Mouse (Mus musculus) kidney, postnatal 0 days (tissue): ENCODE data around the gene Map3k19. TPM values are rescaled to one million over a fixed set of nuclear protein-coding genes. Genes with fewer than 3 reads are reported as not detected.

ENCODE experiments used
- ATAC-seq: fragments of 200-750 bp; cut with Nextera tagmentation; replicated peaks from 2 replicates; pipeline ENCODE4 v1.8.0; 2017; ENCODE audit warnings: low read depth, moderate number of reproducible peaks, moderate TSS enrichment, moderate library complexity; ENCODE audit not compliant: low FRiP score
- DNase-seq: peaks from one replicate; pipeline ENCODE4 v3.0.0-alpha.2; 2016; ENCODE audit warnings: low spot score
- H3K27ac ChIP-seq: fragments of 300-500 bp; sonication (generic); 2 replicates; pipeline ENCODE4 v1.5.1; 2014; ENCODE audit warnings: mild to moderate bottlenecking
- H3K27me3 ChIP-seq: fragments of 300-500 bp; sonication (generic); 2 replicates; pipeline ENCODE4 v1.6.1; 2014; ENCODE audit warnings: low read length, mixed read lengths; ENCODE audit not compliant: insufficient read depth
- H3K36me3 ChIP-seq: fragments of 300-500 bp; sonication (generic); 2 replicates; pipeline ENCODE4 v1.6.1; 2014; ENCODE audit warnings: low read length, mixed read lengths; ENCODE audit not compliant: insufficient read depth
- H3K4me1 ChIP-seq: fragments of 300-500 bp; sonication (generic); replicated peaks from 2 replicates; pipeline ENCODE4 v1.6.1; 2014; ENCODE audit warnings: antibody characterized with exemption, low read length, mixed read lengths; ENCODE audit not compliant: insufficient read depth
- H3K4me2 ChIP-seq: fragments of 300-500 bp; sonication (generic); 2 replicates; pipeline ENCODE4 v1.6.1; 2014; ENCODE audit warnings: mild to moderate bottlenecking, low read length, moderate library complexity, mixed read lengths
- H3K4me3 ChIP-seq: fragments of 300-500 bp; sonication (generic); replicated peaks from 2 replicates; pipeline ENCODE4 v1.5.1; 2014; ENCODE audit warnings: low read depth, low read length
- H3K9ac ChIP-seq: fragments of 300-500 bp; sonication (generic); 2 replicates; pipeline ENCODE4 v1.6.1; 2014; ENCODE audit warnings: low read depth, low read length
- H3K9me3 ChIP-seq: fragments of 300-500 bp; sonication (generic); replicated peaks from 2 replicates; pipeline ENCODE4 v1.6.1; 2016; ENCODE audit warnings: low read length, inconsistent platforms, mixed read lengths
- CTCF ChIP-seq: IDR thresholded peaks from 2 replicates; pipeline ENCODE4 v1.5.1; 2016; ENCODE audit warnings: antibody characterized with exemption, low read depth, mild to moderate bottlenecking, moderate library complexity
- WGBS: fragments of 180-500 bp; shearing (Covaris S2); extraction: QIAGEN DNeasy Blood & Tissue Kit; methylation state at CpG from one replicate; pipeline ENCODE4 v1.1.7; 2014; 5-methylcytosine and 5-hydroxymethylcytosine counted together
- polyA plus RNA-seq: library from polyadenylated mRNA; unstranded; fragments of >200 nt; fragmentation: Nextera tagmentation; extraction: Ambion mirVana; gene quantifications from 2 replicates; pipeline ENCODE4 v1.2.1, GENCODE M21; 2015

Gene Map3k19
- polyA plus RNA-seq, 1 experiment from 2014 or later = not detected

DNA sequence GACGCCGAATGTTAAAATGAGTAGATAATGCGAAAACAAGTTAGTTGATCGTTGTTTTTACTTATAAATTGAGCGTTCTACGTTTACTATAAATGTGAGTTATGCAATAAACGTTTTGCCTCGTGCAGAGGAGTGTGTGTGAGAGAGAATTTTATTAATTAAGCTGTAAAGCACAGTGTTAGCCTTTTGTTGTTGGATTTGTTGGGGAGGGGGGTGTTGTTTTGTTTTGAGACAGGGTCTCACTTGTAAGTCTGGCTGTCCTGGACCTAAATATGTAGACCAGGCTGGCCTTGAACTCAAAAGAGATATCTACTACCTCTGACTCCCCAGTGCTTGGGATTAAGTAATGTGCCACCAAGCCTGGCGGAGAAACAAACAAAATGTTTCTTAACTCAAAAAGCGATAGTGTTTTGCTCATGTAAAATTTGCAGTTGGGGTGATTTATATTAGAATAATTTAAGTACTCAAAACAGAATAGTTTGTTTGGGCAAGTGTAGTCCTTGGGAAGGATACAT, 79.6 kb downstream of the Map3k19 start:
- no peaks in the 10 kb centered on the region for H3K36me3 ChIP-seq
- no peaks in the 10 kb centered on the region for H3K9me3 ChIP-seq
- H3K4me1 ChIP-seq = peaks cover 8% of the 10 kb centered on the region
- TF ChIP-seq CTCF = no peak
- no peak overlapping the region for H3K27ac ChIP-seq
- ATAC-seq (no peak), DNase-seq (no peak)
- H3K27me3 ChIP-seq = no peaks in the 10 kb centered on the region
- H3K9ac ChIP-seq = peak overlapping the region; percentile 93
- peak overlapping the region; percentile 90 for H3K4me3 ChIP-seq
- H3K4me2 ChIP-seq = peak overlapping the region; percentile 69
- WGBS = 10% methylated on average over 10 of the region's 10 CpGs

DNA sequence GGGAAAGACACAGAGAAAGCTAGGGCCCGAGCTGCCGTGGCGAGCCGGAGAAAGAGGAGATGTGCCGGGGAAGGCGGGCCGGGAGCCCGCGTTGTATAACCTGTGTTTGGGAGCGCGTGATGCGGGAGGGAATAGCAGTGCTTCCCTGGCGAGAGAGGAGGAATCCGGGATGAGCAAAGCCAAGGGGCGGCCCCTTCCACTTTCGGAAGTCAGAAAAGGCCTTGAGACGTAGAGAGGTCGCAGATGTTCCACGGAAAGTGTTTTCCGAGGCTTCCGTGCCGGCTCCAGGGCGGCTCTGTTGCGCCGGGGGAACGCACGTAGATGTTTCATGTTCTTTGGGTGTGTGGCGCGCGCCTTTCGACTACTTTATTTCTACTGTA, 80.3 kb downstream of the Map3k19 start:
- ATAC-seq = peak; percentile 25

DNA sequence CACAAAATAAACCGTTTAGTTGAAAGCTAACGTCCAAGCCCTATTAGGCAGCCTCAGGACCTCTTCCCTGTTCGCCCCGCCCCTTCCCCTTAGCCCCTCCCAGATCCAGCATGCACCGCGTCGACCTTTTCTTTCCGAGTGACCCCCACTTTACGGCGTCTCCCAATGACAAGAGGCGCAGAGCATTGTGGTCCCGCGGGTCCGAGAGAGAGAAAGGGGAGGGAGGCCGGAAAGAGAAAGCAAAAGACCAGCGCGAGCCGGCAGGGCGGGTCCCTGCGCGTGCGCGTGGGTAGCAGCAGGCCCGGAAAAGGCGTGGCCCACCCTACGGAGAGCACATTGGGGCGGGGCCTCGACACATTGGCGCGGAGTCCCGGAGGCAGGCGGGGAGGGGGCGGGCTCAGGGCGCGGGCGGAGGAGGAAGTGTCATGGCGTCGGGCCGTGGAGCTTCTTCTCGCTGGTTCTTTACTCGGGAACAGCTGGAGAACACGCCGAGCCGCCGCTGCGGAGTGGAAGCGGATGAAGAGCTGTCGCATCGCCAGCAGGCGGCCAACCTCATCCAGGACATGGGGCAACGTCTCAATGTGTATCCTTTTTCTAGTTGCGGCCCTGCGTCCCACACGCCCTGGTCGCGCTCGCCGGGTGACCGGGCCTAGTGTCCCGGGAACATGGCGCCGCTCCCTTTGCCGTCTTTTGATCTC, 80.9 kb downstream of the Map3k19 start, which contains the start of gene Ccnt2:
TSS of gene Ccnt2 (plus strand) at position 362 of the 698 bp plus-strand sequence.
- Histone ChIP-seq H3K36me3 (no peaks in the 10 kb centered on the region), H3K9me3 (no peaks in the 10 kb centered on the region), H3K4me1 (peaks cover 8% of the 10 kb centered on the region; the same call in 1 of the 2 replicates), H3K4me3 (peak within 1 kb of the TSS; percentile 90), H3K9ac (peak within 1 kb of the TSS; percentile 93), H3K4me2 (peak within 1 kb of the TSS; percentile 69), H3K27ac (peak within 1 kb of the TSS; percentile 95), H3K27me3 (no peaks in the 10 kb centered on the region)
- TF ChIP-seq CTCF = peak; percentile 42
- DNase-seq (peak; percentile 100), ATAC-seq (peak; percentile 99)
- under 1% methylated on average over 59 of the region's 63 CpGs for WGBS

More for the DNA sequence above, 80.3 kb downstream of the Map3k19 start:
- TF ChIP-seq CTCF = no peak; the same call in 1 of the 2 replicates
- Histone ChIP-seq H3K9me3 (no peaks in the 10 kb centered on the region), H3K27ac (peak overlapping the region; percentile 95), H3K36me3 (no peaks in the 10 kb centered on the region), H3K27me3 (no peaks in the 10 kb centered on the region), H3K4me2 (peak overlapping the region; percentile 69), H3K9ac (peak overlapping the region; percentile 93), H3K4me1 (peaks cover 8% of the 10 kb centered on the region), H3K4me3 (peak overlapping the region; percentile 90)
- under 1% methylated on average over 31 of the region's 31 CpGs for WGBS
- peak; percentile 71 for DNase-seq

DNA sequence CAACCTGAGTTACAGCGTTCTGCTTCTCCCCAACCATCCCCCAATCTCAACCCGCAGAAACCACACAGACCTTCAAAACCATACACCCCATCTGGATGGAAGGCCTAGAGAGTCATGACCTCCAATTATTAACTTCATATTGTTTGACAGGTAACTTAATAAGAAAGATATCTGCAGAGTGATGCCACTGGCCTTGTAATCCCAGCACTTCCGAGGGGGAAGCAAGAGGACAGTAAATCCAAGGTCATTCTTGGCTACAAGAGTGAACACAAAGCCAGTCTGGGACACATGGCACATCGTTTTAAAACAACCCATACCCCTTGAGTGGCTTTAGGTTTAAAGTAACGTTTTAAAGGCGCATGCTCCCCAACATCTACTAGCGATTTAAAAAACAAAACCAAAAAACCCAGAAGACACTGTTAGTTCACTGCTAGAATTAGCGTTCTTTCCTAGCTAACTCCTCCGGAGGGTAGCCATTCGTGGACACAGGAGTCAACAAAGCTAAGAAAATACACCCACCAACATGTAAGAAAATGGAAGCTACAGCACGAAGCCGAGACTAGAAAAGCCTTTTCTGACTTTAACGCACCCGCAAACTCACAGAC, 81.5 kb downstream of the Map3k19 start:
- peaks cover 8% of the 10 kb centered on the region; the same call in 1 of the 2 replicates for H3K4me1 ChIP-seq
- no peak for TF ChIP-seq CTCF
- H3K9ac ChIP-seq = peak overlapping the region; percentile 56; the same call in 1 of the 2 replicates
- peak overlapping the region; percentile 63 for H3K4me2 ChIP-seq
- 2% methylated on average over 14 of the region's 14 CpGs for WGBS
- no peaks in the 10 kb centered on the region for H3K9me3 ChIP-seq
- no peaks in the 10 kb centered on the region for H3K27me3 ChIP-seq
- ATAC-seq = peak; percentile 11; the same call in 1 of the 2 replicates
- DNase-seq = no peak
- peak overlapping the region; percentile 95 for H3K27ac ChIP-seq
- peak overlapping the region; percentile 45 for H3K4me3 ChIP-seq
- H3K36me3 ChIP-seq = no peaks in the 10 kb centered on the region

DNA sequence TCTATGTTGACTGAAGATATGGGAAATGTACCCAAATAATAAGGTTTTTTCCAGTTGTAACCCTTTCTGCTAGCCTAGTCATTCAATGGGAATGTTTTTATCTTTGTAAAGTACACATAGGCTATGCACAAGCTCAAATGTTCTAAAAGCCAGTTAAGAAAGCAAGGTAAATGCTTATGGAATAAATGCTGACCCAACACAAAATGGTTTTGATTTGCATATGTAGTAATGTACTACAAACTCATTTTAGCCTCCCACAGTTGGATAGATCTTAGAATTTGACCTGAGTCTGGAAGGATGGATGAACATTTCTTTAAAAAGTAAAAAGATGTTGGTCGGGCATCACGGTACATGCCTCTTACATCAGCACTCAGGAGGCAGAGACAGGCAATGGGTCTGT, 88.1 kb downstream of the Map3k19 start:
- TF ChIP-seq CTCF = no peak
- ATAC-seq (no peak), DNase-seq (no peak)
- 85% methylated on average over 2 of the region's 2 CpGs for WGBS
- Histone ChIP-seq H3K27ac (no peak overlapping the region), H3K9ac (no peak overlapping the region), H3K4me2 (no peak overlapping the region), H3K4me1 (no peaks in the 10 kb centered on the region), H3K4me3 (no peak overlapping the region), H3K9me3 (no peaks in the 10 kb centered on the region), H3K36me3 (no peaks in the 10 kb centered on the region), H3K27me3 (no peaks in the 10 kb centered on the region)

DNA sequence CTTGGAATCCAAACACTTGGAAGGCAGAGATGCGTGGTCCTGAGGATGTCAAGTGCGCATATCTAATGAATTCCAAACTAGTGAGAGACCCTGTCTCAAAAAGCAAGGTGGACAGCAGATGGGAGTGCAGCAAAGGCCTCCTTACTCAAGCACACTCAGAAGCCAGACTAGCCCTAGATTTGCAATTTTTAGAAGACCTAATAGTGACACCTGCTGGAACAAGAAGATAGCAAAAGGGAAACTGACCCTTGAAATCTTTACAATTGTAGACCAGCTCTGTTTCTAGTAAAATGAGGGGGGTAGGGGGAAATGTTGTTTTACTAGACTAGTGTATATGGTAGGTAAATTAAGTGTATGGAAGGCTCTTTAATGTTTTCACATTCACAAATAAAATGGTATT, 89.4 kb downstream of the Map3k19 start:
- H3K27me3 ChIP-seq = no peaks in the 10 kb centered on the region
- no peak overlapping the region for H3K27ac ChIP-seq
- H3K4me3 ChIP-seq = no peak overlapping the region
- peak; percentile 72 for DNase-seq
- no peaks in the 10 kb centered on the region for H3K9me3 ChIP-seq
- 64% methylated on average over 2 of the region's 2 CpGs for WGBS
- H3K9ac ChIP-seq = no peak overlapping the region
- no peaks in the 10 kb centered on the region for H3K36me3 ChIP-seq
- TF ChIP-seq CTCF = peak; percentile 72
- no peak for ATAC-seq
- no peaks in the 10 kb centered on the region for H3K4me1 ChIP-seq
- H3K4me2 ChIP-seq = no peak overlapping the region

Other genes with a start within 250 kb of the Map3k19 start
- gene Tmem163, start 175.5 kb downstream of the Map3k19 start, polyA plus RNA-seq = 1.4 and 2.1 TPM in 2 replicates
- 6.1 and 9.3 TPM in 2 replicates for gene Acmsd, start 125.6 kb downstream of the Map3k19 start, polyA plus RNA-seq
- 34.1 and 40.4 TPM in 2 replicates for gene Ccnt2, start 80.9 kb downstream of the Map3k19 start, polyA plus RNA-seq
- 18.2 and 20.0 TPM in 2 replicates for gene Rab3gap1, start 13.7 kb upstream of the Map3k19 start, polyA plus RNA-seq
- 4.1 and 4.5 TPM in 2 replicates for gene Zranb3, start 248.0 kb upstream of the Map3k19 start, polyA plus RNA-seq
- 49.2 and 49.7 TPM in 2 replicates for gene R3hdm1, start 248.3 kb upstream of the Map3k19 start, polyA plus RNA-seq